Mouse (Mus musculus): ENCODE results near the gene Fam83g. TPM values are rescaled to one million over a fixed set of nuclear protein-coding genes. Genes with fewer than 3 reads are reported as not detected.

Fam83g gene
- polyA plus RNA-seq (2012; rRNA removed), result 0.42 and 0.68 TPM in 2 replicates

GRCm38 (mm10) chr11:61683907-61684731 is at the start of gene Fam83g:
Fam83g (plus strand) TSS chr11:61684091.

GRCm38 (mm10) chr11:61652686-61653447 is 31.0 kb upstream of the Fam83g start, which contains the start of gene Grap:
Grap (plus strand) TSS chr11:61653265.

DNA sequence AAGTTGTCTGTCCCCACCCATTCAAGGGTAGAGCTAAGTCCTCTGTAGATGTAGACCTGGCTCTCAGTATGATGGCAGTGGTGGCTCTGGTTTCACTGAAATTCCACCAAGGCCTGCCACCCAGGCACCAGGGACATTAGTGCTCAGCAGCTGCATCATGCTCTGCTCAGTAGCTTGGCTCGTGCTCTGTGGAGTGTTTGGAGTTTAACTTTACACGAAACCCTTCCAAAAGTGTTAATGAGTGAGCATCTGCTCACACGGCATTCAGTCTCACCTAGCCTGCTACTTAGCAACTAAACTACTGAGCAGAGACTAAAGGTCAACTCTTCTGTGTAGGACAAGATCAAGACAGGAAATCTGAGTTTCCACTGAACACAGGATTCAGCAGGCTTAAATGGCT is 36.7 kb downstream of the Fam83g start, which contains the start of gene Slc5a10:
TSS of gene Slc5a10 (minus strand) at position 191 of the 400 bp plus-strand sequence.

Other genes starting within 250 kb of the Fam83g start
- gene Rnf112, start 230.0 kb upstream of the Fam83g start, polyA plus RNA-seq (2012; rRNA removed), result 5.4 and 6.8 TPM in 2 replicates
- 65.6 and 232 TPM in 2 replicates for gene Mfap4, start 198.7 kb upstream of the Fam83g start, polyA plus RNA-seq (2012; rRNA removed)
- 96.4 and 120 TPM in 2 replicates for gene Mapk7, start 189.7 kb upstream of the Fam83g start, polyA plus RNA-seq (2012; rRNA removed)
- gene B9d1, start 178.9 kb upstream of the Fam83g start, polyA plus RNA-seq (2012; rRNA removed), result 48.2 and 53.7 TPM in 2 replicates
- 25.4 and 27.5 TPM in 2 replicates for gene Epn2, start 104.4 kb upstream of the Fam83g start, polyA plus RNA-seq (2012; rRNA removed)
- gene Grap, start 30.8 kb upstream of the Fam83g start, polyA plus RNA-seq (2012; rRNA removed), result 4.3 and 4.9 TPM in 2 replicates
- gene Slc5a10, start 36.7 kb downstream of the Fam83g start, polyA plus RNA-seq (2012; rRNA removed), result 0.02 TPM in 1 of 2 replicates, not detected in the other
- gene Prpsap2, start 78.0 kb downstream of the Fam83g start, polyA plus RNA-seq (2012; rRNA removed), result 53.3 and 64.6 TPM in 2 replicates
- 18.4 and 34.1 TPM in 2 replicates for gene Ulk2, start 171.0 kb downstream of the Fam83g start, polyA plus RNA-seq (2012; rRNA removed)
- 9.8 and 17.4 TPM in 2 replicates for gene Akap10, start 246.2 kb downstream of the Fam83g start, polyA plus RNA-seq (2012; rRNA removed)